Mouse (Mus musculus): ENCODE measurements at regions not wholly inside any gene's neighbourhood (a gene's known extent, or its start where the extent isn't known, plus 50 kb on each side); places are given as distances from the start of the nearest gene placed in this dataset.

GRCm38 (mm10) chr1:76717639-76718292, 797.1 kb downstream of the Epha4 start:
- no peak for TF ChIP-seq CTCF (IDR thresholded peaks at IDR 0.05; ENCODE audit: extremely low read depth, insufficient read depth, low read length)
- TF ChIP-seq POLR2A (IDR thresholded peaks at IDR 0.05; ENCODE audit: extremely low read depth, insufficient read depth, low read length): no peak
